Mouse (Mus musculus) midbrain, postnatal 0 days (tissue): ENCODE measurements around the gene Cd47. TPM values are rescaled to one million over a fixed set of nuclear protein-coding genes. Genes with fewer than 3 reads are reported as not detected.

ENCODE experiments used
- ATAC-seq: fragments of 200-750 bp; cut with Nextera tagmentation; 2 replicates; pipeline ENCODE4 v1.8.0; 2017; ENCODE audit warnings: moderate number of reproducible peaks, mild to moderate bottlenecking, moderate TSS enrichment, moderate library complexity; ENCODE audit not compliant: low FRiP score
- DNase-seq: peaks from one replicate; pipeline ENCODE4 v3.0.0-alpha.2; 2015; ENCODE audit warnings: low spot score
- H3K27ac ChIP-seq: fragments of 300-500 bp; sonication (generic); 2 replicates; pipeline ENCODE4 v1.5.1; 2014; ENCODE audit warnings: low read depth, mild to moderate bottlenecking, low read length, mixed read lengths
- H3K27me3 ChIP-seq: fragments of 300-500 bp; sonication (generic); 2 replicates; pipeline ENCODE4 v1.6.1; 2014; ENCODE audit warnings: low read length, control low read depth, mixed read lengths; ENCODE audit not compliant: insufficient read depth
- H3K36me3 ChIP-seq: fragments of 300-500 bp; sonication (generic); 2 replicates; pipeline ENCODE4 v1.6.1; 2014; ENCODE audit warnings: low read length, control low read depth, mixed read lengths; ENCODE audit not compliant: insufficient read depth
- H3K4me1 ChIP-seq: fragments of 300-500 bp; sonication (generic); 2 replicates; pipeline ENCODE4 v1.6.1; 2014; ENCODE audit warnings: mild to moderate bottlenecking, control low read depth, antibody characterized with exemption, low read length, mixed read lengths; ENCODE audit not compliant: insufficient read depth
- H3K4me2 ChIP-seq: fragments of 300-500 bp; sonication (generic); 2 replicates; pipeline ENCODE4 v1.6.1; 2014; ENCODE audit warnings: low read depth, mild to moderate bottlenecking, low read length, mixed read lengths; ENCODE audit not compliant: poor library complexity, severe bottlenecking
- H3K4me3 ChIP-seq: fragments of 300-500 bp; sonication (generic); 2 replicates; pipeline ENCODE4 v1.5.1; 2014; ENCODE audit warnings: low read depth, mild to moderate bottlenecking, low read length, moderate library complexity
- H3K9ac ChIP-seq: fragments of 300-500 bp; sonication (generic); replicated peaks from 2 replicates; pipeline ENCODE4 v1.6.1; 2014; ENCODE audit warnings: mild to moderate bottlenecking, low read length, moderate library complexity, mixed read lengths; ENCODE audit not compliant: poor library complexity, severe bottlenecking
- H3K9me3 ChIP-seq: fragments of 300-500 bp; sonication (generic); 2 replicates; pipeline ENCODE4 v1.6.1; 2016; ENCODE audit warnings: low read length, control low read depth
- CTCF ChIP-seq: IDR thresholded peaks from 2 replicates; pipeline ENCODE4 v1.5.1; 2016; ENCODE audit warnings: antibody characterized with exemption, mild to moderate bottlenecking
- WGBS: fragments of 180-500 bp; shearing (Covaris S2); extraction: QIAGEN DNeasy Blood & Tissue Kit; methylation state at CpG from one replicate; pipeline ENCODE4 v1.1.7; 2014; 5-methylcytosine and 5-hydroxymethylcytosine counted together
- polyA plus RNA-seq: library from polyadenylated mRNA; unstranded; fragments of >200 nt; fragmentation: Nextera tagmentation; extraction: Ambion mirVana; gene quantifications from 2 replicates; pipeline ENCODE4 v1.2.1, GENCODE M21; 2015
- total RNA-seq: library from RNA; depleted of rRNA; stranded (reverse); fragments of >200 nt; gene quantifications from 2 replicates; pipeline ENCODE4 v1.2.3, GENCODE M21; 2014

The Cd47 gene
- total and polyA plus RNA-seq, 2 experiments from 2014 or later: 30.5 to 185 TPM

DNA sequence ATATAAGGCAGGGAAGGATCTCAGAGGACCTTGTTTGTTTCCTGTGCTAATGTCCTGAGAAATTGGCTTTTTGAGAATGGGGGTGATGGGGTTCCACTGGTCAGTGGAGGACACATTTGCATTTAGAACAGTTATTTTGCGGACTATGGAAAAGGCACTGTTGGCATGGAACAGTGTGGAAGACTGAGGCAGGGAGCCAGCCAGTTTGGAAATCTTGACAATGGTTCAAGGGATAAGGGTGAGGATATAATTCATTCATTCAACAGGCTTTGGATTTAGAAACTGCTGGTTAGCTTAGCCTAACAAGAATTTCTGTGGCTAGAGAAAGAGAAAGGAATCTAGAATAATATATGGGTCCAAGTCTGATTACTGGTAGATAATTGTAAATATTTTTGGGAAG, 61.7 kb downstream of the Cd47 start:
- no peaks in the 10 kb centered on the region for H3K9me3 ChIP-seq
- TF ChIP-seq CTCF: no peak

DNA sequence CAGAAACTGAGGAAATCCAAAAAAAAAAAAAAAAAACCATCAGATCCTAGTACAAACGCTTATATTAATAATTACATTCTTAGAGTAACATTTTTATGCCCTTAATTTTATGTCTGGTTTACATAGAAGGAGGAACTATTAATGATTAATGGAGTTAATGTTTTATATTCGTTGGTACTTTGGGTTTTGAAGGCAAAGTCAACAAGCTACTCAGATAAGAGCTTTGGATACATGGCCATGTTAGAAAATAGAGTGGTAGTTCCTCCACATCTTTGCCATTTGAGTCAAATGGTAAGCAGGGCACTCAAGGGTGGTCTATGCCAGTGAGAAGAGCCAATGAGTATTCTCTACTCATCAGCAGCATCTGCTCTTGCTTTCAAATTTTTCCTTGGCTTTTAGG, 66.3 kb downstream of the Cd47 start:
- H3K36me3 ChIP-seq: peaks cover 4% of the 10 kb centered on the region; the same call in 1 of the 2 replicates
- no peaks in the 10 kb centered on the region for H3K27me3 ChIP-seq
- 93% methylated on average over 2 of the region's 2 CpGs for WGBS
- no peaks in the 10 kb centered on the region for H3K9me3 ChIP-seq
- H3K4me1 ChIP-seq: no peaks in the 10 kb centered on the region
- no peak overlapping the region for H3K4me2 ChIP-seq
- ATAC-seq (no peak), DNase-seq (no peak)
- no peak for TF ChIP-seq CTCF
- H3K4me3 ChIP-seq: no peak overlapping the region
- H3K9ac ChIP-seq: no peak overlapping the region
- no peak overlapping the region for H3K27ac ChIP-seq

More for the DNA sequence above, 61.7 kb downstream of the Cd47 start:
- no peak overlapping the region for H3K27ac ChIP-seq
- no peaks in the 10 kb centered on the region for H3K27me3 ChIP-seq
- 88% methylated on average over 1 of the region's 1 CpGs for WGBS
- DNase-seq (no peak), ATAC-seq (no peak)
- H3K4me3 ChIP-seq: no peak overlapping the region
- H3K9ac ChIP-seq: no peak overlapping the region
- no peaks in the 10 kb centered on the region for H3K4me1 ChIP-seq
- H3K36me3 ChIP-seq: no peaks in the 10 kb centered on the region
- no peak overlapping the region for H3K4me2 ChIP-seq

- no peaks in the 10 kb centered on the region for H3K4me1 ChIP-seq
- ATAC-seq (no peak), DNase-seq (no peak)
- WGBS: 93% methylated on average over 1 of the region's 1 CpGs
- no peak overlapping the region for H3K27ac ChIP-seq
- no peak overlapping the region for H3K4me3 ChIP-seq
- H3K36me3 ChIP-seq: peaks cover 4% of the 10 kb centered on the region; the same call in 1 of the 2 replicates
- H3K27me3 ChIP-seq: no peaks in the 10 kb centered on the region
- TF ChIP-seq CTCF: no peak
- no peak overlapping the region for H3K9ac ChIP-seq
- no peak overlapping the region for H3K4me2 ChIP-seq
- H3K9me3 ChIP-seq: no peaks in the 10 kb centered on the region
Measured at GRCm38 (mm10) chr16:49868278-49868677, 67.9 kb downstream of the Cd47 start.

DNA sequence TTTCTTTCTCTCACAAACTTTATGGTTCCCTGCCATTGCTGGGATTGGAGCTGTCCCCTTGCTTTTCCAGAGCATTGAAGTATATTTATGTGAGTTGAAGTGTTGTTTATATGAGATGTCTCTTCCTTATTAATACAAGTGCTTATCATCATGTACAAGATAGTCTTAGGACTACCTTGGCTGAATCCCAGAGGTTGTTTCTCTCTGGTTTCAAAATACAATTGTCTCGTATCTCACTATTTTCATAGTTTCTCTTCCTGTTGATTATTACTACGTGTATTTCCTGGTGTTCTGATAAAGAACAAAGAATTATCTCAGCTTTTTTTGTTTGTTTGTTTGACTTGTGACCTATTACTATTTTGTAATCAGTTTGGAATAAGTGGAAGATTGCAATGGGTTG, 73.6 kb downstream of the Cd47 start:
- WGBS: 84% methylated on average over 2 of the region's 2 CpGs
- H3K4me1 ChIP-seq: no peaks in the 10 kb centered on the region
- no peaks in the 10 kb centered on the region; the same call in 1 of the 2 replicates for H3K36me3 ChIP-seq
- H3K4me2 ChIP-seq: no peak overlapping the region
- TF ChIP-seq CTCF: no peak
- no peak overlapping the region for H3K9ac ChIP-seq
- no peak for DNase-seq
- H3K9me3 ChIP-seq: no peaks in the 10 kb centered on the region
- no peak for ATAC-seq
- no peak overlapping the region for H3K27ac ChIP-seq
- no peak overlapping the region for H3K4me3 ChIP-seq
- no peaks in the 10 kb centered on the region for H3K27me3 ChIP-seq

DNA sequence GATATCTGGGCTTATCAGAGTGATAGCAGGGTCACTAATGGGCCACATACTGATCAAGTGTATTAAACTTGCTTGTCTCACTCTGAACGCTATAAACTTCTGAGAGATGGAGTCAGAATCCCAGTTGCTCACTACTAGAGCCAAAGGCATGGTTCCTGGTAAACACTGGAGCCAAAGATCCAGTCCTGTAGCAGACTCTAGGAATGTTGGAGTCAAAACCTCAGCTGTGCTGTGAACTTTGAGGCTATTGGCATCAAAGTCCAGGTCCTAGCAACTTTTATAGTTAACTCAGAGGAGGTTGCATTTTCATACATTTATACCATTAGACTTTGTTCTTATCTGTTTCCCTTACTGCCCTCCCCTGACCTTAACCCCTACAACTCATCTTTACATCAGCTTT, 74.2 kb downstream of the Cd47 start:
- TF ChIP-seq CTCF: no peak
- DNase-seq (no peak), ATAC-seq (no peak)
- Histone ChIP-seq H3K36me3 (no peaks in the 10 kb centered on the region), H3K9ac (no peak overlapping the region), H3K27me3 (no peaks in the 10 kb centered on the region), H3K9me3 (no peaks in the 10 kb centered on the region), H3K4me3 (no peak overlapping the region), H3K27ac (no peak overlapping the region), H3K4me2 (no peak overlapping the region), H3K4me1 (no peaks in the 10 kb centered on the region)
- WGBS: 82% methylated on average over 1 of the region's 1 CpGs

DNA sequence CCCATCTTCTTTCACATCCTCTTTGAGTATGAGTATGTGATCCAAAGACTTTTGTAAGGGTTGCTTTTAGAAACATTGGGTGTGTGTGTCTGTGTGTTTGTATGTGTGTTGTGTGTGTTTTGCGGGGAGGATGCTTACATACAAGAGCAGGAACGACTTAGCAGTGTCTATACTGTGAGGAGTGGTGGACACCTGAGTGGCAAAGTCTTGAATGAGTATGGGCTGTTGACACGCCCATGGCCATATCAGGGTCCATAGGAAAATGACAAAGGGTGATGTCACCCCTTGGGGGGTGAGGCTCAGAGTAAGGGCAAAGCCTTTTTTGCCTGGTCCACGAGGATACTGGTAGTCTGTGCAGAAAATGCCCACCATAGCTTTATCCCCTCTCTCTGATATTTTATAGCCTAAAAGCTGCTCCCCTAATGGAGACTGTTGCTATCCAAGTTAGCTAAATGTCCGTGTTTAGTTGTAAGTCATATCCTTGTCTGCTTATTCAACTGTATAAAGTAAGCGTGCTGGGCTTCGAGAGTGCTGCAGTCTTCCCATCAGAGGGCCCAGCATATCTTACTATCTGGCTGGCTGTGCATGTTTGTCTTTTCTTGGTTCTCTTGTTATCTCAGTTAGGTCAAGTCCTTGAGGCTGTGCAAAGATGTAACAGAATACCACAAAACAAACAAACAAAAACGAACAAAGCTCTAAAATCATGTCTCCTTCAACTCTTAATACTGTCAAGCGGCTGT, 76.1 kb downstream of the Cd47 start:
- H3K9me3 ChIP-seq: no peaks in the 10 kb centered on the region
- ATAC-seq (no peak), DNase-seq (no peak)
- no peak for TF ChIP-seq CTCF
- H3K36me3 ChIP-seq: no peaks in the 10 kb centered on the region
- H3K27ac ChIP-seq: no peak overlapping the region
- H3K9ac ChIP-seq: no peak overlapping the region
- H3K27me3 ChIP-seq: no peaks in the 10 kb centered on the region
- H3K4me1 ChIP-seq: no peaks in the 10 kb centered on the region
- WGBS: 87% methylated on average over 9 of the region's 9 CpGs
- no peak overlapping the region for H3K4me2 ChIP-seq
- H3K4me3 ChIP-seq: no peak overlapping the region
